Mouse (Mus musculus): ENCODE data around the gene Cat. TPM values are rescaled to one million over a fixed set of nuclear protein-coding genes. Genes with fewer than 3 reads are reported as not detected.

The Cat gene
- polyA plus RNA-seq (2014; fragmentation: Illumina TruSeq; extraction: RNeasy Lipid Tissue Mini Kit (QIAGEN cat#74804); ENCODE audit: low read depth, low replicate concordance), result 1,083 TPM

DNA sequence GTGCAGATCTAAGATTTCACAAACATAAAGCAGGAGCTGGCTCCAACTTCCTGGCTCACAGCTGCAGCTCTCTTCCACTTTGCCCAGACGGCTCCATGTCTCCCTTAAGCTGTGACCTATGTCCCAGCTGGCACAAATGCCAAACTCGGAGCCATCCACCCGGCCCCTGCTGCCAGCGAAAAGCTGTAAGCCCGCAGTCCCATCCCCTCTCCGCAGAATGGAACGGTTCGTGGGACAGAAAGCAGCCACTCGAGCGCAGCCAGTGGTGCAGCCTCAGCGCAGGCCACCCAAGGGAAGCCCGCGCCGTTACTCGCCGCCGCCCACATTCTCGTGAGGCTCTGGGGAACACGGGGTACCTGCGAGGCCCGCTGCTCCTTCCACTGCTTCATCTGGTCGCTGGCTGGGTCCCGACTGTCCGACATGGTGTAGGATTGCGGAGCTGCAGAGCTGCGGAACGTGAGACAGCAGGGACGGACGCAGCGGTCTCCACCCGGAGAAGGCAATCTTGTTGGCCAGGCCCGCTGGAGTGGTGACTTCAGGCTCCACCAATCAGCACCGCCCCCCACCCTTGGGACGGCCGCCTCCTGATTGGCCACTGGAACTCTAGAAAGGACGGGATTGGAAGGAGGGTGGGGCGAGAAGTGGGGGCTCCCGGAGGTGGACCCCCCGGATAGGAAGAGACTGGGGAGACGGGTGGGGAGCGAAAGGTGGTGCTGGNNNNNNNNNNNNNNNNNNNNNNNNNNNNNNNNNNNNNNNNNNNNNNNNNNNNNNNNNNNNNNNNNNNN, at the start of gene Cat:
Gene Cat, minus strand, starts transcription at position 544 of the 785 bp plus-strand sequence.

DNA sequence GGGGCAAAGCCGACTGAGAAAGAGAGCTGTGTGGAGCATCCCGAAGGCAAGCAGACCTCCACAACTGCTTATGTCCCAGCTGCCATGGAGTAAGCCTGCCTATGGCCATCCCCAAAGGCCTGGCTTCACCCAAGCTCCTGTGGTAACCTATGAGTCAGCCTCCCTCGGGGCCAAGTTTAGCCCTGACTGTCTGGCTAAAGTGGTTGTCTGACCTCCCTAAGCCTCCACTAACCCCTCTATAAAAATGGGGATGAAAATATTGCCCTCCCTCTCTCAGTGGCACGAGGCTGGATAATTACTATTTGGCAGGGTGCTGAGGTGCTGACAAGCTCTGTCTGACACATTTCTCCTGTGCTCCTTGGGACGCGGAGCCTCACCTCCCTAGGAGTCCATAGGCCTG, 73.6 kb downstream of the Cat start, which contains the start of gene Elf5:
Gene Elf5, plus strand, starts transcription at position 341 of the 400 bp plus-strand sequence.

Other genes with a start within 250 kb of the Cat start
- gene Ehf, start 181.9 kb downstream of the Cat start, polyA plus RNA-seq (2014; fragmentation: Illumina TruSeq; extraction: RNeasy Lipid Tissue Mini Kit (QIAGEN cat#74804); ENCODE audit: low read depth, low replicate concordance), result 1.3 TPM
- not detected for gene Elf5, start 73.5 kb downstream of the Cat start, polyA plus RNA-seq (2014; fragmentation: Illumina TruSeq; extraction: RNeasy Lipid Tissue Mini Kit (QIAGEN cat#74804); ENCODE audit: low read depth, low replicate concordance)
- 4.1 TPM for gene Abtb2, start 81.2 kb upstream of the Cat start, polyA plus RNA-seq (2014; fragmentation: Illumina TruSeq; extraction: RNeasy Lipid Tissue Mini Kit (QIAGEN cat#74804); ENCODE audit: low read depth, low replicate concordance)

All from adrenal gland, adult 10 weeks (tissue).